Mouse (Mus musculus): ENCODE data around the gene 4833439L19Rik. TPM values are rescaled to one million over a fixed set of nuclear protein-coding genes. Genes with fewer than 3 reads are reported as not detected.

The 4833439L19Rik gene
- polyA plus RNA-seq, 2 experiments = 84.6 to 125 TPM

DNA sequence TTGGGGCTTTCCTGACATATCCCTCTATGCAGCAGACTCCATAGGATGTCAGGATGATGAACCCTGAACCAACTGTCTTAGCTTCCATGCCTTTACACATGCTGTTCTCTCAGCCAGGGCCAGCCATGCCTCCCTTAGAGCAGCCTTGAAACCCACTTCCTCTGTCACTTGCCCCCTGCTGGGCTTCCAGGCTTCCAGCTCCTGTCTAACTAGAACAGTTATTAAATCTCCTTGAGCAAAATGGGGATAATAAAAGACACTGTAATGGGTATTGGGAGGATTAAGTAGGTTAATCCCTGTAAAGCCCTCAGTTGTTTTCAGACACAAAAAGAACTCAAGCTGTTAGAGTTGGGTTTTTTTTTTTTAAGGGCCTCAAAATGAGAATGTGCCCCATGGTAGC lies 38.3 kb upstream of the 4833439L19Rik start:
- 0 out of 2 replicates have a peak, but pooled peaks cover 3% of the 10 kb centered on the region for H3K36me3 ChIP-seq (ENCODE audit: control insufficient read depth, insufficient read depth, low read length)
- no peak overlapping the region for H3K9ac ChIP-seq (ENCODE audit: low read depth, low read length, severe bottlenecking)
- no peak overlapping the region for H3K4me3 ChIP-seq (replicated peaks; ENCODE audit: low read length)
- no peak overlapping the region; the same call in 1 of the 2 replicates for H3K27ac ChIP-seq (replicated peaks; ENCODE audit: low read depth, low read length)
- ATAC-seq (ENCODE audit: low FRiP score, low read depth) (no peak), DNase-seq (ENCODE audit: low spot score) (no peak)
- H3K4me2 ChIP-seq (replicated peaks; ENCODE audit: low read depth, low read length, severe bottlenecking) = no peak overlapping the region
- no peaks in the 10 kb centered on the region for H3K9me3 ChIP-seq (ENCODE audit: control insufficient read depth, low read length)
- peaks cover 13% of the 10 kb centered on the region; the same call in 1 of the 2 replicates for H3K4me1 ChIP-seq (ENCODE audit: control insufficient read depth, insufficient read depth, low read length)
- no peak for TF ChIP-seq POLR2A (IDR thresholded peaks at IDR 0.05; ENCODE audit: borderline replicate concordance, extremely low read depth, insufficient read depth, insufficient read length)
- no peaks in the 10 kb centered on the region for H3K27me3 ChIP-seq (ENCODE audit: control insufficient read depth, insufficient read depth, low read length)

DNA sequence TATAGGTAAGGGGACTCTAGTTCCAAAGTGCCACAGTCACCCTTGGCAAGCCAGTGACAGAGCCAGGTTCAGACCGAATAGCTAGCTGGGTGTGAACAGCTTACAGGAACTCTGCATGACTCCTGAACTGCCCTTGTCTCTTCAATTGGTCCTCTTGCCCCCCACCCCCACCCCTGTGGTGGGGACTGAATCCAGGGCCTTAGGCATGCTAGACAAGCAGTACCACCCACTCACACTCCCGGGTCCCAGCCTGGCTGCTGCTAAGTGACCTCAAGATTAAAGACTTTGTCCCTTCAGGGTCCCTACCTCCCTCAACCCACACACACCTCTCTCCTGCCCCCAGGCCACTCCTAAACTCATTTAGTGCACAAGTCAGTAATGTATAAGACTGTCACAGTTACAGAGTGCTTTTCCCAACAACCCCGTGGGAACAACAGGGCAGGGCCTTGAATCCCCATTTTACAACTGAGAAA lies 37.4 kb upstream of the 4833439L19Rik start:
- no peak overlapping the region for H3K4me3 ChIP-seq (replicated peaks; ENCODE audit: low read length)
- H3K27ac ChIP-seq (replicated peaks; ENCODE audit: low read depth, low read length) = no peak overlapping the region
- no peak overlapping the region for H3K9ac ChIP-seq (ENCODE audit: low read depth, low read length, severe bottlenecking)
- 15% methylated on average over 3 of the region's 3 CpGs for WGBS
- 0 out of 2 replicates have a peak, but pooled peaks cover 3% of the 10 kb centered on the region for H3K36me3 ChIP-seq (ENCODE audit: control insufficient read depth, insufficient read depth, low read length)
- DNase-seq (ENCODE audit: low spot score) = no peak
- H3K9me3 ChIP-seq (ENCODE audit: control insufficient read depth, low read length) = no peaks in the 10 kb centered on the region
- H3K27me3 ChIP-seq (ENCODE audit: control insufficient read depth, insufficient read depth, low read length) = no peaks in the 10 kb centered on the region
- H3K4me2 ChIP-seq (replicated peaks; ENCODE audit: low read depth, low read length, severe bottlenecking) = no peak overlapping the region
- no peak for ATAC-seq (ENCODE audit: low FRiP score, low read depth)
- TF ChIP-seq POLR2A (IDR thresholded peaks at IDR 0.05; ENCODE audit: borderline replicate concordance, extremely low read depth, insufficient read depth, insufficient read length) = no peak
- H3K4me1 ChIP-seq (ENCODE audit: control insufficient read depth, insufficient read depth, low read length) = peaks cover 13% of the 10 kb centered on the region; the same call in 1 of the 2 replicates

DNA sequence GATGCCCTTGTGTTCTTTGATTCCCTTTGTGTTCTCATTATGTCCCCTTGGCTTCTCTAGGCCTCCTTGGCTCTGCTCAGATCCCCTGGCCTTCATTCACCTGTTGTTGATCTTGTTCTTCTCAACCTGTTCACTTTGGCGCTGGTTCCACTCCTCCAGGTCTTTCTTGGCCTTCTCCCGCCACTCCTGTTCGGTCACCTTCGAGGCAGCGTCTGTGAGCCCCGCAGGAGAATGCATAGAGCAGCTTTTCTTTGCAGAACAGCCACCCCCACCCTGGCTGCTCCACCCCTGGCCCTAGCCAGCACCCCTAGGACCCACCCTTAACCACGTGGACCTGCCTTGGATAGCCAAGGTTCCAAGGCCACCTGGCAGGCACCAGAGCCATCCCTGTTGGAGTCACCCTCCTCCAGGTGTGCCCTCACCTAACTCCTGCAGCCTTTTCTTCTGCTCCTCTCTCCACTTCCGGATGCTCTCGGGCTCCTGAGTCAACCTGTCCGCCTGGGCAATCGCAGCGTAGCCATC lies 33.4 kb upstream of the 4833439L19Rik start:
- H3K4me1 ChIP-seq (ENCODE audit: control insufficient read depth, insufficient read depth, low read length) = peaks cover 13% of the 10 kb centered on the region; the same call in 1 of the 2 replicates
- no peak for TF ChIP-seq POLR2A (IDR thresholded peaks at IDR 0.05; ENCODE audit: borderline replicate concordance, extremely low read depth, insufficient read depth, insufficient read length)
- H3K9ac ChIP-seq (ENCODE audit: low read depth, low read length, severe bottlenecking) = no peak overlapping the region
- peaks cover 12% of the 10 kb centered on the region for H3K36me3 ChIP-seq (ENCODE audit: control insufficient read depth, insufficient read depth, low read length)
- no peak for ATAC-seq (ENCODE audit: low FRiP score, low read depth)
- no peaks in the 10 kb centered on the region for H3K9me3 ChIP-seq (ENCODE audit: control insufficient read depth, low read length)
- no peak for DNase-seq (ENCODE audit: low spot score)
- no peak overlapping the region for H3K4me2 ChIP-seq (replicated peaks; ENCODE audit: low read depth, low read length, severe bottlenecking)
- H3K27ac ChIP-seq (replicated peaks; ENCODE audit: low read depth, low read length) = no peak overlapping the region
- no peaks in the 10 kb centered on the region for H3K27me3 ChIP-seq (ENCODE audit: control insufficient read depth, insufficient read depth, low read length)
- H3K4me3 ChIP-seq (replicated peaks; ENCODE audit: low read length) = no peak overlapping the region
- WGBS = 88% methylated on average over 12 of the region's 12 CpGs

- DNase-seq (ENCODE audit: low spot score) (no peak), ATAC-seq (ENCODE audit: low FRiP score, low read depth) (no peak)
- TF ChIP-seq POLR2A (IDR thresholded peaks at IDR 0.05; ENCODE audit: borderline replicate concordance, extremely low read depth, insufficient read depth, insufficient read length) = no peak
- Histone ChIP-seq H3K27me3 (ENCODE audit: control insufficient read depth, insufficient read depth, low read length) (no peaks in the 10 kb centered on the region), H3K4me3 (replicated peaks; ENCODE audit: low read length) (no peak overlapping the region), H3K4me1 (ENCODE audit: control insufficient read depth, insufficient read depth, low read length) (no peaks in the 10 kb centered on the region), H3K9ac (ENCODE audit: low read depth, low read length, severe bottlenecking) (no peak overlapping the region), H3K36me3 (ENCODE audit: control insufficient read depth, insufficient read depth, low read length) (peaks cover 13% of the 10 kb centered on the region), H3K27ac (replicated peaks; ENCODE audit: low read depth, low read length) (no peak overlapping the region), H3K4me2 (replicated peaks; ENCODE audit: low read depth, low read length, severe bottlenecking) (no peak overlapping the region), H3K9me3 (ENCODE audit: control insufficient read depth, low read length) (no peaks in the 10 kb centered on the region)
- 62% methylated on average over 5 of the region's 5 CpGs for WGBS
Observed at GRCm38 (mm10) chr13:54596870-54597269, 31.6 kb upstream of the 4833439L19Rik start.

DNA sequence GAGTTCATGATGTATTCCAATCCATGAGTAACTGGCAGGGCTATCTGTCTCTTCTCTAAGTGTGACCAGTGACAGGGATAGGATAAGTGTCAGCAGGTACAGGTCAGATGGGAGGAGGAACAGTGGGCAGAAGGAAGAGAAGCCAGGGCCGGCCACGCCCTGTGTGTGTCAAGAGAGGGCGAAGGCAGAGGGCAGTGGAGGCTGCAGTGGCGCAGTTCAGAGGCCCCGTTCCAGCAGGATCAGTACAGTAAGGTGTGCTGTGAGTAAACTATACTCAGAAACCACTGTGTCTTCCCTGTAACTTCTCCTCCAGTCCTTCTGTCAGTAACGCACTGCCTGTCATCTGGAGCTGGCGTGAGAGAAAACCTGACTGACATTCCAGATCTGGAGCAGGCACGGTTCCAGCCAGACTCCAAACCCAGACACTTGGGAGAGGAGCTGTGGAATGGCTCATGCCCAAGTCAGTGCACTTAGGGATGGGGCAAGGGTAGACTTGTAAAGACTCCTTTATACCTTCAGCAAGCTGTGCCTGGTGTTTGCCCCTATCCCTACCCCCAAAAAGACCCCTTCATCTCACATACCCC lies 31.0 kb upstream of the 4833439L19Rik start:
- H3K4me1 ChIP-seq (ENCODE audit: control insufficient read depth, insufficient read depth, low read length) = 0 out of 2 replicates have a peak, but pooled peaks cover 6% of the 10 kb centered on the region
- ATAC-seq (ENCODE audit: low FRiP score, low read depth) (no peak), DNase-seq (ENCODE audit: low spot score) (no peak)
- no peak overlapping the region for H3K27ac ChIP-seq (replicated peaks; ENCODE audit: low read depth, low read length)
- no peak for TF ChIP-seq POLR2A (IDR thresholded peaks at IDR 0.05; ENCODE audit: borderline replicate concordance, extremely low read depth, insufficient read depth, insufficient read length)
- no peak overlapping the region for H3K9ac ChIP-seq (ENCODE audit: low read depth, low read length, severe bottlenecking)
- no peak overlapping the region for H3K4me2 ChIP-seq (replicated peaks; ENCODE audit: low read depth, low read length, severe bottlenecking)
- no peak overlapping the region for H3K4me3 ChIP-seq (replicated peaks; ENCODE audit: low read length)
- WGBS = 79% methylated on average over 8 of the region's 8 CpGs
- peaks cover 13% of the 10 kb centered on the region for H3K36me3 ChIP-seq (ENCODE audit: control insufficient read depth, insufficient read depth, low read length)
- H3K9me3 ChIP-seq (ENCODE audit: control insufficient read depth, low read length) = no peaks in the 10 kb centered on the region
- no peaks in the 10 kb centered on the region for H3K27me3 ChIP-seq (ENCODE audit: control insufficient read depth, insufficient read depth, low read length)

All from limb, embryonic 14.5 days (tissue).